9 mouse cellular contexts compared by ENCODE assay signal in genomic region chr1:191075199-191075883, GRCm38 (mm10). TPM values are rescaled to one million over a fixed set of nuclear protein-coding genes. Genes with fewer than 3 reads are reported as not detected.
DNase-seq lines count a peak whose midpoint lies in the region; ATAC-seq and TF ChIP-seq lines count a peak whose summit lies in the region.
"Had no signal": no experiment of that assay in that cellular context is flagged by ENCODE, and none has a peak within 500 bp of the region (broad histone marks: within the 10 kb centered on the region; RNA-seq: fewer than 3 reads in every experiment).

No protein-coding gene starts in this region.

- H3K4me3 ChIP-seq in C2C12 (ENCODE audit: insufficient read depth, poor library complexity, severe bottlenecking): no peak overlapping the region
- no peak overlapping the region for H3K4me3 ChIP-seq in kidney, postnatal 0 days (replicated peaks; ENCODE audit: low read depth, low read length)
- no peak overlapping the region for H3K4me3 ChIP-seq in lung, embryonic 16.5 days (ENCODE audit: low read length)
- H3K4me3 ChIP-seq in small intestine, adult 2 months (ENCODE audit: low read depth, low read length): no peak overlapping the region
- H3K4me3 ChIP-seq: hindbrain, embryonic 15.5 days had no signal

- H3K79me3 ChIP-seq in C2C12 (ENCODE audit: low read depth): peaks cover 3% of the 10 kb centered on the region

- TF ChIP-seq CTCF in C2C12 (IDR thresholded peaks at IDR 0.05; ENCODE audit: control insufficient read depth, insufficient read depth, insufficient read length): peak; percentile 13
- TF ChIP-seq CTCF in kidney, postnatal 0 days (IDR thresholded peaks at IDR 0.05; ENCODE audit: low read depth): peak; percentile 89
- TF ChIP-seq CTCF in small intestine, adult 2 months (IDR thresholded peaks at IDR 0.05; ENCODE audit: extremely low read depth, insufficient read length, insufficient replicate concordance, low read depth, low read length): peak; percentile 76; the same call in 1 of the 2 replicates

- H3K9me3 ChIP-seq in kidney, postnatal 0 days (replicated peaks; ENCODE audit: low read length): no peaks in the 10 kb centered on the region
- H3K9me3 ChIP-seq in lung, embryonic 16.5 days (ENCODE audit: control insufficient read depth, low read length): no peaks in the 10 kb centered on the region
- H3K9me3 ChIP-seq: hindbrain, embryonic 15.5 days had no signal

- peak; percentile 52 for DNase-seq in CD4-positive, CD25-positive, alpha-beta regulatory T cell, adult 2 months (ENCODE audit: low read depth, low spot score)
- DNase-seq in cerebellum, adult 11 months: peak; percentile 26
- DNase-seq in gastrocnemius, postnatal 25 days: peak; percentile 21
- DNase-seq in kidney, postnatal 0 days (ENCODE audit: low spot score): peak; percentile 92

- peaks cover 23% of the 10 kb centered on the region for H3K79me2 ChIP-seq in C2C12 (ENCODE audit: control insufficient read depth, insufficient read depth)

- H3ac ChIP-seq in C2C12 (ENCODE audit: control insufficient read depth, insufficient read length, low read depth): no peak overlapping the region

- ATAC-seq in CD4-positive, CD25-positive, alpha-beta regulatory T cell, adult 4 months: no peak
- ATAC-seq in kidney, postnatal 0 days (replicated peaks; ENCODE audit: low FRiP score, low read depth): 0 out of 2 replicates have a peak, but pooled peaks have one; percentile 11
- peak; percentile 47; the same call in 1 of the 2 replicates for ATAC-seq in lung, embryonic 16.5 days (ENCODE audit: low read depth)

- H3K27me3 ChIP-seq in C2C12 (ENCODE audit: control insufficient read depth, insufficient read depth, insufficient read length): no peaks in the 10 kb centered on the region
- no peaks in the 10 kb centered on the region for H3K27me3 ChIP-seq in kidney, postnatal 0 days (ENCODE audit: insufficient read depth, low read length)
- H3K27me3 ChIP-seq in lung, embryonic 16.5 days (ENCODE audit: control insufficient read depth, insufficient read depth, low read depth, low read length): no peaks in the 10 kb centered on the region
- no peaks in the 10 kb centered on the region for H3K27me3 ChIP-seq in small intestine, adult 2 months (ENCODE audit: control insufficient read depth, insufficient read depth, low read length)
- H3K27me3 ChIP-seq: hindbrain, embryonic 15.5 days had no signal

- H3K36me3 ChIP-seq in C2C12 (ENCODE audit: control insufficient read depth, insufficient read depth): peaks cover 94% of the 10 kb centered on the region
- peaks cover 13% of the 10 kb centered on the region; the same call in 1 of the 2 replicates for H3K36me3 ChIP-seq in kidney, postnatal 0 days (ENCODE audit: insufficient read depth, low read length)
- peaks cover 39% of the 10 kb centered on the region for H3K36me3 ChIP-seq in lung, embryonic 16.5 days (ENCODE audit: control insufficient read depth, insufficient read depth, low read length)
- H3K36me3 ChIP-seq in small intestine, adult 2 months (ENCODE audit: control insufficient read depth, insufficient read depth, low read length): 0 out of 2 replicates have a peak, but pooled peaks cover 1% of the 10 kb centered on the region
- H3K36me3 ChIP-seq: hindbrain, embryonic 15.5 days had no signal

- no peak for TF ChIP-seq POLR2A in small intestine, adult 2 months (IDR thresholded peaks at IDR 0.05; ENCODE audit: low read depth, low read length)

- no peaks in the 10 kb centered on the region for H3K4me1 ChIP-seq in kidney, postnatal 0 days (replicated peaks; ENCODE audit: insufficient read depth, low read length)
- no peaks in the 10 kb centered on the region for H3K4me1 ChIP-seq in lung, embryonic 16.5 days (replicated peaks; ENCODE audit: control insufficient read depth, insufficient read depth, low read length)
- H3K4me1 ChIP-seq in small intestine, adult 2 months (ENCODE audit: control insufficient read depth, insufficient read depth, insufficient read length, low read length): peaks cover 17% of the 10 kb centered on the region
- H3K4me1 ChIP-seq: hindbrain, embryonic 15.5 days had no signal

- peak overlapping the region; percentile 64; the same call in 1 of the 2 replicates for H3K27ac ChIP-seq in kidney, postnatal 0 days
- no peak overlapping the region for H3K27ac ChIP-seq in lung, embryonic 16.5 days (ENCODE audit: low read length)
- peak overlapping the region; percentile 38 for H3K27ac ChIP-seq in small intestine, adult 2 months (ENCODE audit: insufficient read depth, low read depth, low read length)
- H3K27ac ChIP-seq: hindbrain, embryonic 15.5 days had no signal

- 47% methylated on average over 10 of the region's 10 CpGs for WGBS in kidney, postnatal 0 days
- 44% methylated on average over 10 of the region's 10 CpGs for WGBS in lung, embryonic 16.5 days
- 37% methylated on average over 10 of the region's 10 CpGs for WGBS in small intestine, adult 2 months

- peak overlapping the region; percentile 29 for H3K4me2 ChIP-seq in kidney, postnatal 0 days (ENCODE audit: low read length)
- no peak overlapping the region for H3K4me2 ChIP-seq in lung, embryonic 16.5 days (ENCODE audit: low read depth, low read length)
- H3K4me2 ChIP-seq: hindbrain, embryonic 15.5 days had no signal

- 0 out of 2 replicates have a peak overlapping the region, but pooled peaks have one; percentile 20 for H3K9ac ChIP-seq in kidney, postnatal 0 days (ENCODE audit: low read depth, low read length)
- H3K9ac ChIP-seq in lung, embryonic 16.5 days (ENCODE audit: low read length): no peak overlapping the region
- H3K9ac ChIP-seq: hindbrain, embryonic 15.5 days had no signal

TF ChIP-seq in C2C12, 6 proteins besides CTCF, POLR2A, EP300 and RAD21:
- TF ChIP-seq MYOG (IDR thresholded peaks at IDR 0.05; ENCODE audit: control insufficient read depth, extremely low read depth, insufficient read length) (no peak), USF1 (IDR thresholded peaks at IDR 0.05; ENCODE audit: low read depth) (no peak), CEBPB (IDR thresholded peaks at IDR 0.05; ENCODE audit: low read depth) (no peak), MYOD1 (IDR thresholded peaks at IDR 0.05; ENCODE audit: control insufficient read depth, insufficient read length, low read depth) (no peak), MAX (IDR thresholded peaks at IDR 0.05) (no peak), FOSL1 (IDR thresholded peaks at IDR 0.05; ENCODE audit: insufficient read depth, low read length, poor library complexity, severe bottlenecking) (no peak)

RNA-seq across cellular contexts. Expression of gene Nsl1, which starts 12.5 kb away (rescaled TPM):
- polyA plus RNA-seq in CD4-positive, CD25-positive, alpha-beta regulatory T cell, adult 4 months (2017; shearing (Covaris generic)): 1 to 10 TPM; 1.6 to 3.7 TPM
- polyA plus RNA-seq in C2C12 (2012; fragmentation: generic; extraction: Trizol): 9.4 TPM
- total RNA-seq in gastrocnemius, postnatal 25 days (2021): under 1 TPM; 0.26 to 0.56 TPM
- 8.6 and 12.1 TPM in 2 replicates for polyA plus RNA-seq in kidney, postnatal 0 days (2015; fragmentation: Nextera tagmentation; extraction: Ambion mirVana)
- 23.9 and 24.0 TPM in 2 replicates for polyA plus RNA-seq in lung, embryonic 16.5 days (2015; fragmentation: Nextera tagmentation; extraction: Ambion mirVana)
- polyA plus RNA-seq in small intestine, adult 2 months (2012; rRNA removed): 1.4 and 1.6 TPM in 2 replicates

RNA-seq across cellular contexts. Expression of gene Tatdn3, which starts 12.6 kb away (rescaled TPM):
- 10 to 100 TPM; 10.8 to 11.5 TPM for polyA plus RNA-seq in CD4-positive, CD25-positive, alpha-beta regulatory T cell, adult 4 months (2017; shearing (Covaris generic))
- 6.1 TPM for polyA plus RNA-seq in C2C12 (2012; fragmentation: generic; extraction: Trizol)
- total RNA-seq in gastrocnemius, postnatal 25 days (2021): 10 to 100 TPM; 11.8 to 12.3 TPM
- 15.6 and 16.1 TPM in 2 replicates for polyA plus RNA-seq in kidney, postnatal 0 days (2015; fragmentation: Nextera tagmentation; extraction: Ambion mirVana)
- 15.6 and 17.1 TPM in 2 replicates for polyA plus RNA-seq in lung, embryonic 16.5 days (2015; fragmentation: Nextera tagmentation; extraction: Ambion mirVana)
- 0.65 and 2.0 TPM in 2 replicates for polyA plus RNA-seq in small intestine, adult 2 months (2012; rRNA removed)

RNA-seq across cellular contexts. Expression of gene Batf3, which starts 22.3 kb away (rescaled TPM):
- not detected for polyA plus RNA-seq in CD4-positive, CD25-positive, alpha-beta regulatory T cell, adult 4 months (2017; shearing (Covaris generic))
- polyA plus RNA-seq in C2C12 (2012; fragmentation: generic; extraction: Trizol): 0.78 TPM
- total RNA-seq in gastrocnemius, postnatal 25 days (2021): under 1 TPM in 1 of 2 experiments, not detected in 1; 0.43 TPM
- 10.5 and 12.5 TPM in 2 replicates for polyA plus RNA-seq in kidney, postnatal 0 days (2015; fragmentation: Nextera tagmentation; extraction: Ambion mirVana)
- polyA plus RNA-seq in lung, embryonic 16.5 days (2015; fragmentation: Nextera tagmentation; extraction: Ambion mirVana): 5.2 and 6.4 TPM in 2 replicates
- 5.7 and 11.5 TPM in 2 replicates for polyA plus RNA-seq in small intestine, adult 2 months (2012; rRNA removed)

RNA-seq across cellular contexts. Expression of gene Spata45, which starts 38.9 kb away (rescaled TPM):
- polyA plus RNA-seq in CD4-positive, CD25-positive, alpha-beta regulatory T cell, adult 4 months (2017; shearing (Covaris generic)): not detected
- not detected for polyA plus RNA-seq in C2C12 (2012; fragmentation: generic; extraction: Trizol)
- not detected for total RNA-seq in gastrocnemius, postnatal 25 days (2021)
- polyA plus RNA-seq in kidney, postnatal 0 days (2015; fragmentation: Nextera tagmentation; extraction: Ambion mirVana): not detected in 2 replicates
- not detected in 2 replicates for polyA plus RNA-seq in lung, embryonic 16.5 days (2015; fragmentation: Nextera tagmentation; extraction: Ambion mirVana)
- polyA plus RNA-seq in small intestine, adult 2 months (2012; rRNA removed): not detected in 2 replicates
- polyA plus RNA-seq: hindbrain, embryonic 15.5 days had no signal

RNA-seq across cellular contexts. Expression of gene Flvcr1, which starts 49.4 kb away (rescaled TPM):
- 10 to 100 TPM in 1 of 2 experiments, 1 to 10 TPM in 1; 5.6 to 10.8 TPM for polyA plus RNA-seq in CD4-positive, CD25-positive, alpha-beta regulatory T cell, adult 4 months (2017; shearing (Covaris generic))
- 7.0 TPM for polyA plus RNA-seq in C2C12 (2012; fragmentation: generic; extraction: Trizol)
- 10 to 100 TPM; 16.4 to 22.3 TPM for total RNA-seq in gastrocnemius, postnatal 25 days (2021)
- 7.5 and 7.9 TPM in 2 replicates for polyA plus RNA-seq in kidney, postnatal 0 days (2015; fragmentation: Nextera tagmentation; extraction: Ambion mirVana)
- polyA plus RNA-seq in lung, embryonic 16.5 days (2015; fragmentation: Nextera tagmentation; extraction: Ambion mirVana): 3.6 and 4.6 TPM in 2 replicates
- polyA plus RNA-seq in small intestine, adult 2 months (2012; rRNA removed): 37.3 and 86.3 TPM in 2 replicates

Comparison
In these comparisons a context has a peak if more than half of its experiments do, and no peak if none do; other contexts are left out.
1. DNase-seq: peak in every context shown above with its lines; median percentile 92 in kidney, postnatal 0 days; 52 in CD4-positive, CD25-positive, alpha-beta regulatory T cell, adult 2 months; 26 in cerebellum, adult 11 months; 21 in gastrocnemius, postnatal 25 days.
2. CTCF ChIP-seq: peak in every context shown above with its lines; median percentile 89 in kidney, postnatal 0 days; 76 in small intestine, adult 2 months; 13 in C2C12.